Mouse (Mus musculus) liver, embryonic 16.5 days (tissue): Measurements from ENCODE around the gene Fam151b. TPM values are rescaled to one million over a fixed set of nuclear protein-coding genes. Genes with fewer than 3 reads are reported as not detected.

ENCODE experiments used
- ATAC-seq: fragments of 200-750 bp; cut with Nextera tagmentation; 2 replicates; pipeline ENCODE4 v1.8.0; 2017; ENCODE audit warnings: low read depth, mild to moderate bottlenecking, moderate number of reproducible peaks, moderate library complexity
- H3K27ac ChIP-seq: fragments of 300-500 bp; sonication (generic); 2 replicates; pipeline ENCODE4 v1.5.1; 2014; ENCODE audit warnings: mild to moderate bottlenecking, low read length
- H3K27me3 ChIP-seq: fragments of 300-500 bp; sonication (generic); 2 replicates; pipeline ENCODE4 v1.6.1; 2014; ENCODE audit warnings: low read depth, low read length, mixed read lengths; ENCODE audit not compliant: control insufficient read depth, insufficient read depth
- H3K36me3 ChIP-seq: fragments of 300-500 bp; sonication (generic); 2 replicates; pipeline ENCODE4 v1.6.1; 2014; ENCODE audit warnings: mild to moderate bottlenecking; ENCODE audit not compliant: control insufficient read depth, insufficient read depth
- H3K4me1 ChIP-seq: fragments of 300-500 bp; sonication (generic); 2 replicates; pipeline ENCODE4 v1.6.1; 2014; ENCODE audit warnings: low read depth, low read length, mixed read lengths; ENCODE audit not compliant: control insufficient read depth
- H3K4me2 ChIP-seq: fragments of 300-500 bp; sonication (generic); 2 replicates; pipeline ENCODE4 v1.6.1; 2014; ENCODE audit warnings: low read depth, low read length, mixed read lengths
- H3K4me3 ChIP-seq: fragments of 300-500 bp; sonication (generic); 2 replicates; pipeline ENCODE4 v1.5.1; 2014; ENCODE audit warnings: low read depth, mild to moderate bottlenecking, low read length
- H3K9ac ChIP-seq: fragments of 300-500 bp; sonication (generic); 2 replicates; pipeline ENCODE4 v1.6.1; 2014; ENCODE audit warnings: low read depth, low read length
- H3K9me3 ChIP-seq: fragments of 300-500 bp; sonication (generic); replicated peaks from 2 replicates; pipeline ENCODE4 v1.6.1; 2016; ENCODE audit warnings: low read length; ENCODE audit not compliant: control insufficient read depth
- WGBS: fragments of 180-500 bp; shearing (Covaris S2); extraction: QIAGEN DNeasy Blood & Tissue Kit; methylation state at CpG from one replicate; pipeline ENCODE4 v1.1.7; 2014; ENCODE audit not compliant: insufficient replicate concordance; 5-methylcytosine and 5-hydroxymethylcytosine counted together
- polyA plus RNA-seq: library from polyadenylated mRNA; unstranded; fragments of >200 nt; fragmentation: Nextera tagmentation; extraction: Ambion mirVana; gene quantifications from 2 replicates; pipeline ENCODE4 v1.2.1, GENCODE M21; 2015

Gene Fam151b
- polyA plus RNA-seq, 1 experiment from 2014 or later: 0.07 TPM

- no peak overlapping the region for H3K4me2 ChIP-seq
- 60% methylated on average over 4 of the region's 4 CpGs for WGBS
- ATAC-seq: no peak
- H3K9me3 ChIP-seq: no peaks in the 10 kb centered on the region
- no peaks in the 10 kb centered on the region for H3K27me3 ChIP-seq
- no peak overlapping the region for H3K9ac ChIP-seq
- no peak overlapping the region for H3K27ac ChIP-seq
- no peak overlapping the region for H3K4me3 ChIP-seq
- H3K36me3 ChIP-seq: no peaks in the 10 kb centered on the region
- no peaks in the 10 kb centered on the region for H3K4me1 ChIP-seq
Observed at GRCm38 (mm10) chr13:92490817-92491216, 7.0 kb upstream of the Fam151b start.

GRCm38 (mm10) chr13:92483348-92483747 is 467 bp downstream of the Fam151b start:
- H3K4me3 ChIP-seq: peak overlapping the region; percentile 68
- H3K27me3 ChIP-seq: no peaks in the 10 kb centered on the region
- H3K9ac ChIP-seq: peak overlapping the region; percentile 57
- 3% methylated on average over 3 of the region's 3 CpGs for WGBS
- peaks cover 3% of the 10 kb centered on the region; the same call in 1 of the 2 replicates for H3K4me1 ChIP-seq
- H3K9me3 ChIP-seq: no peaks in the 10 kb centered on the region
- H3K36me3 ChIP-seq: no peaks in the 10 kb centered on the region
- ATAC-seq: peak; percentile 43; the same call in 1 of the 2 replicates
- H3K27ac ChIP-seq: no peak overlapping the region
- H3K4me2 ChIP-seq: peak overlapping the region; percentile 81

GRCm38 (mm10) chr13:92470151-92470550 is 13.7 kb downstream of the Fam151b start:
- Histone ChIP-seq H3K9me3 (no peaks in the 10 kb centered on the region), H3K4me2 (no peak overlapping the region), H3K9ac (no peak overlapping the region), H3K4me1 (no peaks in the 10 kb centered on the region), H3K36me3 (no peaks in the 10 kb centered on the region), H3K27me3 (no peaks in the 10 kb centered on the region), H3K4me3 (no peak overlapping the region), H3K27ac (no peak overlapping the region)
- 65% methylated on average over 2 of the region's 2 CpGs for WGBS
- no peak for ATAC-seq

- H3K27ac ChIP-seq: no peak overlapping the region
- H3K4me1 ChIP-seq: no peaks in the 10 kb centered on the region
- no peak overlapping the region for H3K9ac ChIP-seq
- no peak for ATAC-seq
- H3K9me3 ChIP-seq: no peaks in the 10 kb centered on the region
- H3K4me2 ChIP-seq: no peak overlapping the region
- H3K36me3 ChIP-seq: no peaks in the 10 kb centered on the region
- 62% methylated on average over 2 of the region's 2 CpGs for WGBS
- no peaks in the 10 kb centered on the region for H3K27me3 ChIP-seq
- H3K4me3 ChIP-seq: no peak overlapping the region
Observed at GRCm38 (mm10) chr13:92469381-92469780, 14.4 kb downstream of the Fam151b start.

GRCm38 (mm10) chr13:92467891-92468290 is 15.9 kb downstream of the Fam151b start:
- no peaks in the 10 kb centered on the region for H3K4me1 ChIP-seq
- H3K36me3 ChIP-seq: no peaks in the 10 kb centered on the region
- 72% methylated on average over 9 of the region's 9 CpGs for WGBS
- no peak overlapping the region for H3K27ac ChIP-seq
- no peak overlapping the region for H3K9ac ChIP-seq
- H3K4me3 ChIP-seq: no peak overlapping the region
- no peaks in the 10 kb centered on the region for H3K9me3 ChIP-seq
- H3K27me3 ChIP-seq: no peaks in the 10 kb centered on the region
- H3K4me2 ChIP-seq: no peak overlapping the region
- no peak for ATAC-seq

GRCm38 (mm10) chr13:92464698-92465097 is 19.1 kb downstream of the Fam151b start:
- Histone ChIP-seq H3K27me3 (no peaks in the 10 kb centered on the region), H3K36me3 (no peaks in the 10 kb centered on the region), H3K27ac (no peak overlapping the region), H3K4me2 (no peak overlapping the region), H3K9ac (no peak overlapping the region), H3K4me3 (no peak overlapping the region), H3K4me1 (no peaks in the 10 kb centered on the region), H3K9me3 (no peaks in the 10 kb centered on the region)
- no peak for ATAC-seq
- 67% methylated on average over 3 of the region's 3 CpGs for WGBS

- Histone ChIP-seq H3K27me3 (no peaks in the 10 kb centered on the region), H3K27ac (no peak overlapping the region), H3K36me3 (no peaks in the 10 kb centered on the region), H3K4me2 (no peak overlapping the region), H3K9me3 (no peaks in the 10 kb centered on the region), H3K4me1 (no peaks in the 10 kb centered on the region), H3K9ac (no peak overlapping the region), H3K4me3 (no peak overlapping the region)
- WGBS: 67% methylated on average over 7 of the region's 7 CpGs
- ATAC-seq: no peak
Observed at GRCm38 (mm10) chr13:92446872-92447271, 36.9 kb downstream of the Fam151b start.

GRCm38 (mm10) chr13:92440286-92440685 is 43.5 kb downstream of the Fam151b start:
- whole genome bisulfite sequencing: 62% methylated on average over 13 of the region's 13 CpGs
- no peak for ATAC-seq
- no peak overlapping the region for H3K27ac ChIP-seq
- no peak overlapping the region for H3K9ac ChIP-seq
- no peak overlapping the region for H3K4me2 ChIP-seq
- no peaks in the 10 kb centered on the region for H3K36me3 ChIP-seq
- H3K27me3 ChIP-seq: no peaks in the 10 kb centered on the region
- H3K9me3 ChIP-seq: no peaks in the 10 kb centered on the region
- no peak overlapping the region for H3K4me3 ChIP-seq
- H3K4me1 ChIP-seq: no peaks in the 10 kb centered on the region

- 68% methylated on average over 10 of the region's 10 CpGs for WGBS
- Histone ChIP-seq H3K36me3 (no peaks in the 10 kb centered on the region), H3K4me3 (no peak overlapping the region), H3K9ac (no peak overlapping the region), H3K27me3 (no peaks in the 10 kb centered on the region), H3K4me1 (no peaks in the 10 kb centered on the region), H3K27ac (no peak overlapping the region), H3K4me2 (no peak overlapping the region), H3K9me3 (no peaks in the 10 kb centered on the region)
- no peak for ATAC-seq
Observed at GRCm38 (mm10) chr13:92438656-92439055, 45.2 kb downstream of the Fam151b start.
